Mouse (Mus musculus) forebrain, embryonic 12.5 days (tissue): ENCODE measurements at regions not wholly inside any gene's neighbourhood (a gene's known extent, or its start where the extent isn't known, plus 50 kb on each side); places are given as distances from the start of the nearest gene placed in this dataset.

Source experiments
- ATAC-seq: fragments of 200-750 bp; cut with Nextera tagmentation; 2 replicates; pipeline ENCODE4 v1.8.0; 2017; ENCODE audit warnings: moderate TSS enrichment; ENCODE audit not compliant: low FRiP score
- H3K27ac ChIP-seq: fragments of 300-500 bp; sonication (generic); 2 replicates; pipeline ENCODE4 v1.5.1; 2016; ENCODE audit warnings: mild to moderate bottlenecking
- H3K27me3 ChIP-seq: fragments of 300-500 bp; sonication (generic); 2 replicates; pipeline ENCODE4 v1.6.1; 2016; ENCODE audit warnings: mild to moderate bottlenecking
- H3K36me3 ChIP-seq: fragments of 300-500 bp; sonication (generic); replicated peaks from 2 replicates; pipeline ENCODE4 v1.6.1; 2016; ENCODE audit warnings: mild to moderate bottlenecking
- H3K4me1 ChIP-seq: fragments of 300-500 bp; sonication (generic); 2 replicates; pipeline ENCODE4 v1.6.1; 2016
- H3K4me2 ChIP-seq: fragments of 300-500 bp; sonication (generic); 2 replicates; pipeline ENCODE4 v1.6.1; 2016; ENCODE audit warnings: mild to moderate bottlenecking, moderate library complexity
- H3K4me3 ChIP-seq: fragments of 300-500 bp; sonication (generic); replicated peaks from 2 replicates; pipeline ENCODE4 v1.5.1; 2016; ENCODE audit warnings: mild to moderate bottlenecking
- H3K9ac ChIP-seq: fragments of 300-500 bp; sonication (generic); 2 replicates; pipeline ENCODE4 v1.6.1; 2016; ENCODE audit warnings: mild to moderate bottlenecking
- H3K9me3 ChIP-seq: fragments of 300-500 bp; sonication (generic); 2 replicates; pipeline ENCODE4 v1.6.1; 2016
- WGBS: fragments of 180-500 bp; shearing (Covaris S2); methylation state at CpG from one replicate; pipeline ENCODE4 v1.1.7; 2016; 5-methylcytosine and 5-hydroxymethylcytosine counted together

- no peak overlapping the region for H3K4me2 ChIP-seq
- ATAC-seq = no peak
- no peak overlapping the region for H3K4me3 ChIP-seq
Observed at GRCm38 (mm10) chr16:57888553-57888952, 134.0 kb upstream of the Col8a1 start.

GRCm38 (mm10) chr16:57890135-57890534 is 135.6 kb upstream of the Col8a1 start:
- H3K9ac ChIP-seq = no peak overlapping the region
- H3K4me3 ChIP-seq = no peak overlapping the region
- no peaks in the 10 kb centered on the region for H3K36me3 ChIP-seq
- no peak for ATAC-seq
- WGBS = 81% methylated on average over 5 of the region's 5 CpGs
- H3K4me2 ChIP-seq = no peak overlapping the region
- H3K9me3 ChIP-seq = no peaks in the 10 kb centered on the region
- no peak overlapping the region for H3K27ac ChIP-seq
- H3K27me3 ChIP-seq = no peaks in the 10 kb centered on the region
- no peaks in the 10 kb centered on the region for H3K4me1 ChIP-seq

More at GRCm38 (mm10) chr16:57888553-57888952, 134.0 kb upstream of the Col8a1 start:
- Histone ChIP-seq H3K9ac (no peak overlapping the region), H3K36me3 (no peaks in the 10 kb centered on the region), H3K27ac (no peak overlapping the region), H3K4me1 (no peaks in the 10 kb centered on the region), H3K9me3 (no peaks in the 10 kb centered on the region), H3K27me3 (no peaks in the 10 kb centered on the region)
- 73% methylated on average over 2 of the region's 2 CpGs for WGBS

- H3K9me3 ChIP-seq = no peaks in the 10 kb centered on the region
- no peaks in the 10 kb centered on the region for H3K4me1 ChIP-seq
- no peak overlapping the region for H3K4me2 ChIP-seq
- ATAC-seq = no peak
- H3K4me3 ChIP-seq = no peak overlapping the region
- H3K36me3 ChIP-seq = no peaks in the 10 kb centered on the region
- no peaks in the 10 kb centered on the region for H3K27me3 ChIP-seq
- 82% methylated on average over 2 of the region's 2 CpGs for WGBS
- no peak overlapping the region for H3K27ac ChIP-seq
- H3K9ac ChIP-seq = no peak overlapping the region
Observed at GRCm38 (mm10) chr16:57893111-57893510, 138.6 kb upstream of the Col8a1 start.

GRCm38 (mm10) chr16:57893698-57894352 is 139.3 kb upstream of the Col8a1 start:
- Histone ChIP-seq H3K4me1 (no peaks in the 10 kb centered on the region), H3K9ac (no peak overlapping the region), H3K4me2 (no peak overlapping the region), H3K9me3 (no peaks in the 10 kb centered on the region), H3K27me3 (no peaks in the 10 kb centered on the region), H3K36me3 (no peaks in the 10 kb centered on the region), H3K4me3 (no peak overlapping the region), H3K27ac (no peak overlapping the region)
- no peak for ATAC-seq
- 84% methylated on average over 5 of the region's 5 CpGs for WGBS

- Histone ChIP-seq H3K27me3 (no peaks in the 10 kb centered on the region), H3K27ac (no peak overlapping the region), H3K9me3 (no peaks in the 10 kb centered on the region), H3K4me1 (no peaks in the 10 kb centered on the region), H3K4me2 (no peak overlapping the region), H3K4me3 (no peak overlapping the region), H3K9ac (no peak overlapping the region), H3K36me3 (no peaks in the 10 kb centered on the region)
- 52% methylated on average over 4 of the region's 4 CpGs for WGBS
- ATAC-seq = no peak
Observed at GRCm38 (mm10) chr16:57901006-57901405, 146.5 kb upstream of the Col8a1 start.

GRCm38 (mm10) chr16:57902498-57902897 is 148.0 kb upstream of the Col8a1 start:
- Histone ChIP-seq H3K4me2 (no peak overlapping the region), H3K9ac (no peak overlapping the region), H3K27ac (no peak overlapping the region), H3K4me1 (no peaks in the 10 kb centered on the region), H3K36me3 (no peaks in the 10 kb centered on the region), H3K27me3 (no peaks in the 10 kb centered on the region), H3K9me3 (no peaks in the 10 kb centered on the region), H3K4me3 (no peak overlapping the region)
- ATAC-seq = no peak
- 80% methylated on average over 3 of the region's 3 CpGs for WGBS

GRCm38 (mm10) chr16:57912001-57912400 is 157.5 kb upstream of the Col8a1 start:
- no peak overlapping the region for H3K27ac ChIP-seq
- no peaks in the 10 kb centered on the region for H3K27me3 ChIP-seq
- no peak overlapping the region for H3K4me3 ChIP-seq
- H3K4me2 ChIP-seq = no peak overlapping the region
- no peak overlapping the region for H3K9ac ChIP-seq
- WGBS = 54% methylated on average over 2 of the region's 2 CpGs
- H3K9me3 ChIP-seq = no peaks in the 10 kb centered on the region
- H3K4me1 ChIP-seq = no peaks in the 10 kb centered on the region
- ATAC-seq = no peak
- no peaks in the 10 kb centered on the region for H3K36me3 ChIP-seq

GRCm38 (mm10) chr16:57914506-57914905 is 160.0 kb upstream of the Col8a1 start:
- WGBS = 73% methylated on average over 1 of the region's 1 CpGs
- ATAC-seq = no peak

GRCm38 (mm10) chr16:57915451-57915850 is 160.9 kb upstream of the Col8a1 start:
- H3K4me3 ChIP-seq = no peak overlapping the region
- H3K4me1 ChIP-seq = no peaks in the 10 kb centered on the region
- H3K4me2 ChIP-seq = no peak overlapping the region
- no peak overlapping the region for H3K9ac ChIP-seq
- H3K27me3 ChIP-seq = no peaks in the 10 kb centered on the region
- H3K36me3 ChIP-seq = no peaks in the 10 kb centered on the region
- 89% methylated on average over 2 of the region's 2 CpGs for WGBS
- no peaks in the 10 kb centered on the region for H3K9me3 ChIP-seq
- no peak overlapping the region for H3K27ac ChIP-seq
- no peak for ATAC-seq

More at GRCm38 (mm10) chr16:57914506-57914905, 160.0 kb upstream of the Col8a1 start:
- H3K36me3 ChIP-seq = no peaks in the 10 kb centered on the region
- no peaks in the 10 kb centered on the region for H3K4me1 ChIP-seq
- H3K4me3 ChIP-seq = no peak overlapping the region
- H3K27ac ChIP-seq = no peak overlapping the region
- H3K4me2 ChIP-seq = no peak overlapping the region
- H3K9me3 ChIP-seq = no peaks in the 10 kb centered on the region
- H3K9ac ChIP-seq = no peak overlapping the region
- H3K27me3 ChIP-seq = no peaks in the 10 kb centered on the region

- Histone ChIP-seq H3K9me3 (no peaks in the 10 kb centered on the region), H3K4me2 (no peak overlapping the region)
- WGBS = 72% methylated on average over 7 of the region's 7 CpGs
Observed at GRCm38 (mm10) chr16:57923447-57924129, 169.1 kb upstream of the Col8a1 start.

GRCm38 (mm10) chr16:57924130-57924495 is 169.6 kb upstream of the Col8a1 start:
- Histone ChIP-seq H3K4me3 (no peak overlapping the region), H3K4me1 (0 out of 2 replicates have a peak, but pooled peaks cover 3% of the 10 kb centered on the region), H3K27ac (no peak overlapping the region), H3K4me2 (no peak overlapping the region), H3K36me3 (no peaks in the 10 kb centered on the region), H3K9ac (no peak overlapping the region), H3K27me3 (no peaks in the 10 kb centered on the region), H3K9me3 (no peaks in the 10 kb centered on the region)
- ATAC-seq = no peak; the same call in 1 of the 2 replicates
- 75% methylated on average over 4 of the region's 4 CpGs for WGBS

More at GRCm38 (mm10) chr16:57923447-57924129, 169.1 kb upstream of the Col8a1 start:
- no peaks in the 10 kb centered on the region for H3K36me3 ChIP-seq
- H3K9ac ChIP-seq = no peak overlapping the region
- ATAC-seq = no peak; the same call in 1 of the 2 replicates
- no peaks in the 10 kb centered on the region for H3K27me3 ChIP-seq
- H3K4me3 ChIP-seq = no peak overlapping the region
- no peak overlapping the region for H3K27ac ChIP-seq
- 0 out of 2 replicates have a peak, but pooled peaks cover 3% of the 10 kb centered on the region for H3K4me1 ChIP-seq

- Histone ChIP-seq H3K9me3 (no peaks in the 10 kb centered on the region), H3K9ac (no peak overlapping the region), H3K4me3 (no peak overlapping the region), H3K4me2 (no peak overlapping the region), H3K36me3 (no peaks in the 10 kb centered on the region), H3K4me1 (0 out of 2 replicates have a peak, but pooled peaks cover 5% of the 10 kb centered on the region), H3K27ac (no peak overlapping the region), H3K27me3 (no peaks in the 10 kb centered on the region)
- ATAC-seq = no peak
- WGBS = 86% methylated on average over 4 of the region's 4 CpGs
Observed at GRCm38 (mm10) chr16:57927816-57928215, 173.3 kb upstream of the Col8a1 start.

- H3K27me3 ChIP-seq = no peaks in the 10 kb centered on the region
- no peak overlapping the region for H3K27ac ChIP-seq
- no peaks in the 10 kb centered on the region for H3K9me3 ChIP-seq
- H3K36me3 ChIP-seq = no peaks in the 10 kb centered on the region
- 65% methylated on average over 4 of the region's 4 CpGs for WGBS
- H3K9ac ChIP-seq = no peak overlapping the region
- no peak overlapping the region for H3K4me2 ChIP-seq
- 0 out of 2 replicates have a peak, but pooled peaks cover 5% of the 10 kb centered on the region for H3K4me1 ChIP-seq
- H3K4me3 ChIP-seq = no peak overlapping the region
- ATAC-seq = no peak
Observed at GRCm38 (mm10) chr16:57928301-57928700, 173.8 kb upstream of the Col8a1 start.
